Mouse (Mus musculus) natural killer cell, adult 2 months (primary cell): ENCODE measurements at regions not wholly inside any gene's neighbourhood (a gene's known extent, or its start where the extent isn't known, plus 50 kb on each side); places are given as distances from the start of the nearest gene placed in this dataset.
A peak's percentile ranks its signal among the peaks of the same experiment; 100 is the strongest.

Experiments used
- DNase-seq, 2 experiments: peaks; one replicate each; pipeline ENCODE4 v3.0.0; 2022; ENCODE audit warnings: low spot score in 2 of 2

GRCm38 (mm10) chr19:15851622-15852021 lies 95.5 kb downstream of the Psat1 start:
- no peak for DNase-seq

DNA sequence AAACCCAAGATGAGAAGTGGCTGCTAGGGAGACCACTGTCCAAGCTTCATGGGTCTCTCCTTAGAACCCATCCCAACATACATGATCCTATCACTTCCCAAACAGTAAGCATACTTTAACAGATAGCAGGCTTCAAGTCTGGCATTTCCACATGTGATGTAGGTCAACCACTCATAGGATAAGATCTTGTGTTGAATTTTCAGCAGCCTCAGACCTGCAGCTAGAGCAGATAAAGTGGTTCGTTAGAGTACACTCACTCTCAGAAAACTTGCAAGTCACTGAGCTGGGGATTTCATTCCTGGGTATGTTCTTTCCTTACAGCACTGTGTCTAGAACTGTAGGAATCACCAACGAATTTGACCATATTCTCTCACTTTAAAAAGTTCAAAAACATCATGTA lies 96.4 kb downstream of the Psat1 start:
- DNase-seq: no peak

DNA sequence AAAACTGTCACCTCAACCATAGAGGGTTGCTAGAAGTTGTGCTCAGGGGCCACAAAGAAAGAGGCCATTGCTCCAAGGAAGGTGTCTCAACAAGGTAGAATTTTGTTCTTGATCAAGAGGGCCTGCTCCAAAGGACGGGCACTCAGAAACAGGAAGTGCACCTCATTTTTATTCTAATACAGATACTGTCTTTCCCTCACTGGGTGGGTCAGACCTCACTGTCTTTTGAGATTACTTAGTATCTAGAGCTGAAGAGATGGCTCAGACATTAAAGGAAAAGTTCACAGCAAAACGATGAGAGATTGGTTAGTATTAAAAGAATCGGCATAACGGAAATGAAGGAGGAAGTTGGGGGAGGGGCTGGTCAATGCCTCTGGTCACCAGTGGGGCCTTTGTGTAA lies 97.9 kb downstream of the Psat1 start:
- no peak for DNase-seq

DNA sequence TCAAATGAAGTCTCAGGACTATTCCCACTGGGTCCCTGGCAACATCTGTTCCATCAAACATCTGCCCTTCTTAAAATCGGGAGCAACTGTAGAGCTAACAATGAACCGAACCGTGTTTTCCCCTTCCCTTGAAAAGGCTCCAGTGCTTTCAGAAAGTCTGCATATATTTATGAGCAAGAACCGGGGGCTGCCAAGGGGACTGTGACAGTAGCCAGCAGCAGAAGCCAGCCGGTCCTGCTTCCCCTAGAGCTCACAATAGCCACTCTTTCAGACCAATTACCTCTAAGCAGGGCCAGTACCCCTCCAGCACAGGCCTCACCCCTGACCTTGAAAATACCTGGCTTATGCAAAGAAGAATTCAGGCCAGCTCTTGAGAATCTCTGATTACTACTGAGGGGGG lies 108.8 kb downstream of the Psat1 start:
- no peak for DNase-seq

GRCm38 (mm10) chr19:15837715-15838175 lies 109.4 kb downstream of the Psat1 start:
- peak in 1 of 2 experiments; percentile 23 for DNase-seq

DNA sequence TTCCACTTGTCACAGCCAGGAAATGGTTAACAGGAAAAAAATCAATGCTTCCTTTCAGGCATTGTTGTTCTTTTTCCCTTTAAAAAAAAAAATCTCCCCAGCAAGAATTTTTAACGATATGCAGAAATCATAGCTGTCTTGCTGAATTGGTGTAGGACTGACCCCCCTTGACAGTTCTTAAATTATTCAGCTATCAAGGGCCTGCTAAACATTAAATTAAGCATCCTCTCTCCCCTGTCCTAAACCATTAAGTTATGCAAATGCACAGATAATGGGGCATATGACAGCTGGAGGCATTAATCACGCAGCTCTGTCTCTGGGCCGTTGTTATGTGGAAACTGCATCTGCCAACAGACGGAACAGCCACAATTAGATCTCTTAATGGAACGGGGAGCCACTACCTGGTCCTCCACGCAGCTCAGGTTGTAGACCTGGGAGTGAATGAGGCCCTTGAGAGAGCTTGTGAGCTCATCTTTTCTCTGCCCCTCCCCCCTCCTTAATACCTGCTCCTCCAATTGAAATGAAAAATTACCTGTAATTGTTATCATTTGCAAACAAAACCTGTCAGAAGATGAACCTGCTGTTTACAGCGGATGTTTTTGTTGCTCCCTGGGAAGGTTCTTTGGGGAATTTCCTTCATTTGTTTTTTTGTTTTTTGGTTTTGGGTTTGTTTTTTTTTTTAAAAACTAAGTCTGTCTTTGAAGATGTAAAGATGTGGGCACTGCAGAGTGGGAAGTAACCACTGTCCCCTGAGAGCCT lies 110.0 kb downstream of the Psat1 start:
- peak in 1 of 2 experiments; percentile 29 for DNase-seq

DNA sequence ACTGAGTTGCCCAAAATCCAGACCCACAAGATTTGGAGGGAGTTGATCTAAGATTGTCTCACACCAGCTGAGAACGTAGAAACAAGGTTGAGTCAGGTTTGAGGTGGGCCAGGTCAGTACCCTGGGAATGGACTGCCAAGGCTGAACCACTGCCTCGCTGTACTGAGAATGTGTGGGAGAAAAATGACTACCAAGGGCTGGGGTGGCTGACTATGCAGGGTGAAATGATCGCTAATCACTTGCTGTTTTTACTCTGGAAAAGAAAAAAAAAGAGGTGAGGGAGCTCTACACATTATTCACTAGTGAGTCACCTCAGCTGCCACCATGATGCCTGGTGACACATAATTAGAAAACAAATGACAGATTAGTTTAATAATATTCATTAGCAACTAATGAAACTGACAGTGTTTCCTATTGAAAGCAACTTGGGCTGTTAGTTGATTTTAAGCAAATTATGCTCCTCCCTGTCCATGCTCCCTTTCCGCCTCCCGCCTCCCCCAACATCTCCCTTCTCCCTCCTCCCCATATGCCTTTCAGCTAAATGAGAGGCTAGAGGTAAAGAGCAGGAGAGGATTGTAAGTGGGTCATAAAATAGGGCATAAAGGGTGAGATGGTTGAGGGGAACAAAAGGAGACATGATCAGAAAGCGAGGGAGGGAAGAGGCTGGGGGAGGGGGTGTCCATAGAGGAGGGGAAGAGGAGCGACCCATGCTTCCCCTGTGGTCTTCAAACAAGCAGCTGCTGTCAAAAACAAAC lies 110.8 kb downstream of the Psat1 start:
- DNase-seq: no peak

GRCm38 (mm10) chr19:15830385-15830784 lies 116.8 kb downstream of the Psat1 start:
- DNase-seq: no peak

DNA sequence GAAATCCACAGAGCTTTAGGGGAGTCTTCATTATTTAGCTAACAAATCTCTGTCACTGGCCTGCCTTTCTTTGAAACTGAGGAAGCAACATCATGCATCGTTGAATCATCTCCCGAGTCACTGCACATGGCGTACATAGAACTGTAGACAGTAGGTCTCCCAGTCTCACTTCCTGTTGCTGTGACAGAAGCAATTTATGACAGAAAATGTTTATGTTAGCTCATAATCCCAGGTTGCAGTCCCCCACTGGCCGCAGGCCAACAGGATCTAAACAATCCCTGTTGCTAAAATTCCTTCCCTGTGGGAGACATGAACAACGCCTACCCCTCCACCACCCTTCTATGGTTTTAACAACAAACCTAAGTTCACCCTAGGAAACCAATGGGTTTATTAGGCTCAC lies 118.0 kb downstream of the Psat1 start:
- DNase-seq: peak in 1 of 2 experiments; percentile 60

DNA sequence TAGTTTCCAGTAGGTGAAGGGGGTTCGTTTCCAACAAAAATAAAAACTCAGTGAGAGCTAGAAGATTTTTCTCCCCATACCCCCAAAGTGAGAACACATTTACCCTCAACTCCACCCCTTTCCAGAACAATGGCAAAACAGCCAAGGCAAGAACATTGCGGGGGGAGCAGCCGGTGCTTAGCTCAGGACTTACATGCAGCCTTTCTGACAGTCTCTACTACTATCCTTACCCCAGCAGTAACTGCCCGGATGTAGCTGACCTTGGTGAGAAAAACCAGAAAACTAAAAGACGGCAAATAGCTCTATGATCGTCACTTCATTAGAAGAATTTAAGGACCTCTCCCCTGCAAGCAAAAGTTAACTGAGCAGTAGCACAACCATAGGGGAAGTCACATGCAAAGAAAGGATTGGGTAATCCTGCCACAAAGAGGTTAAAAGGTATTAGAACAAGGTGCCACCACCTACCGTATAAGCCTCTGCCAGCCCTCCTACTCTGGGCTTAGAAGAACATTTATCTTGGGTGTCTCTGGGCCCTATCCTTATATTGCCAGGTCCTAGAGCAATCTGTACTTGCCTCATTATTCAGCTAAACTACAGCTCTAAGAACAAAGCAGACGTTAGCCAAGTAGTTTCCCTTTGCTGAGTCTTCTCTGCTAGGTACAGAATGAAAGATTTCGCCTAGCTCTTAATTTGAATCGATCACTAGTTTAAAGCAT lies 119.0 kb downstream of the Psat1 start:
- DNase-seq: no peak

DNA sequence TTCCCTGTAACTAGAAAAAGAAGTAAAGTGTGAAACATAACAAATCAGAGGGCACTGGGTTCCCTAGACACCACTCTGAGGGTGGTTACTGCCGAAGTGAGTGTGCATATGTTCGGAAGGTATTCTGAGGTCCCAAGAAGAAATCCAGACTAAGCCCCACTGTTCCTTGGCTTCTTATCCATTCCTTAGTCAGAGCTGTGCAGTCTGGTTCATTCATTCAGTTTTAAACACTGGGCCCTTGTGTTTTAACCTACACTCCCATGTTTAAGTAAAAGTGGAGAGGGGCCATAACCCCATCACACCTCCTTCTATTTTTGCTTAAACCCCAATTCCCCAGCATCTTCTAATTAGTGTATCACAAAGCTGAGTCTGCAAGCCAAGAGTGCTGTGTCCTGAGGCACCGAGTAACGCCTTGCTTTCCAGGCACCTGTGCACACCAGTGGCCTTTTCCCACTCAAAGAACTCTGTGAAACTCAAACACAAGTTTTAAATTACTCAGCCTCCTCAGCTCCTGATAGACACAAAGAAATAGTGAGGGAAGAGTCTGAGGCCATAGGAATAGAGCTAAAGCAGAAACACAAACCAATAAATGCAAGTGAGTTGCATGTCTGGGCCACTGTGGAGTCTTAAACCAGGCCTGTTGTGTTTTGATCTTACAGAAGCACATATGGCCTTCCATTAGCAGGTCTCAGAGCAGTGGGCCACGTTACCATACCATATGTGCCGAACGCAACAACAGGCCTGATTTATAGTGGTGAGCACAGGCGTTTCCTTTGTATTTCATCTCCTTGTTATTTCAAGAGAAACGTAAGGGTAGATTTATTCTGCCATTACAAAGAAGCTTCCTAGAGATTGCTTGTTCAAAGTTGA lies 119.8 kb downstream of the Psat1 start:
- no peak for DNase-seq

DNA sequence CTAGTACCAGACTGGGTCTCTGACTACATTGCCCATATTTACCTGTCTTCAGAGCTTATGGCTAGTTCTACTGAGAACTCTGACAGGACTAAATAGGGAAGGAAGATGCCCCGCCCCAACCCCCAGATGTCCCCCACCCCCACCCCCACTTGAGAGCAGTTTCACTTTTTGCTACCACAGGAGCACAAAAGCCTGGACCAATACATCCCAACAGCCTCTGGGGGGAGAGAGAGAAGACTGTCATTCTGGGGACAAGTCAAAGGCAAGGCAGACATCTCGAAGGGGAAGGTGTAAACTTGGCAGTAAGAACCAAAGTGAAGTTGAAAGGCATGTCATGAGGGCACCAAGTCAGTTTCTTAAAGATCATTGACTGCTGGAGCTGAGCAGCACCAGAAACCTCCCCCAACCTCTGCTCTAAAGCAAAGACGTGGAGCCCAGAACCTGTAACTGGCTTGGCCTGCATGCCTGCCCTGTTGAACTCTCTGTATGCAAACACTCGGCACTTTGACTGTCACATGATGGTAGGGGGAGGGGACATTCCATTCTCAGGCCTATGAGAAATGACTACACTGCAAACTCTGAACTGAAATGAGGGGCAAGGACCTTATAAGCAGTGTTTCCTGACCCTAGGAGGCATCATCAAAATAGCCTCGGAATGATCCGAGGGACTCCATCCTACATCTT lies 123.3 kb downstream of the Psat1 start:
- peak in 1 of 2 experiments; percentile 29 for DNase-seq

- DNase-seq: no peak
Observed at GRCm38 (mm10) chr19:15820020-15820419, 127.1 kb downstream of the Psat1 start.

- DNase-seq: no peak
Observed at GRCm38 (mm10) chr19:15815166-15815565, 132.0 kb downstream of the Psat1 start.

- DNase-seq: no peak
Observed at GRCm38 (mm10) chr19:15809008-15809407, 138.1 kb downstream of the Psat1 start.

DNA sequence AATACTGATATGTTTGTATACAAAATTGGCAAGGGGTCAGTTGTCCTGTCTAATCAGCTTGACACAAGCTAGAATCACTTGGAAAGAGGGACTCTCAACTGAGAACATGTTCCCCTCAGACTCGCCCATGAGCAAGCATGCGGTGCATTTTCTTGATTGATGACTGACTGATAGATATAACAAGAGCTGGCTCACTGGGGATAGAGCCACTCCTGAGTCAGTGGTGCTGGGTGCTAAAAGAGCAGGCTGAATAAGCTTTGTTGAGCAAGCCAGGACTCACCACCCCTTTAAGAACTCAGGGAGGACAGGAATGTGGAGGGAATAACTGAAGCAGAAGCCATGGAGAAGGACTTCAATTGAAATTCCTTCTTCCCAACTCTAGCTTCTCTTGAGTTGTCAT lies 139.5 kb downstream of the Psat1 start:
- no peak for DNase-seq

DNA sequence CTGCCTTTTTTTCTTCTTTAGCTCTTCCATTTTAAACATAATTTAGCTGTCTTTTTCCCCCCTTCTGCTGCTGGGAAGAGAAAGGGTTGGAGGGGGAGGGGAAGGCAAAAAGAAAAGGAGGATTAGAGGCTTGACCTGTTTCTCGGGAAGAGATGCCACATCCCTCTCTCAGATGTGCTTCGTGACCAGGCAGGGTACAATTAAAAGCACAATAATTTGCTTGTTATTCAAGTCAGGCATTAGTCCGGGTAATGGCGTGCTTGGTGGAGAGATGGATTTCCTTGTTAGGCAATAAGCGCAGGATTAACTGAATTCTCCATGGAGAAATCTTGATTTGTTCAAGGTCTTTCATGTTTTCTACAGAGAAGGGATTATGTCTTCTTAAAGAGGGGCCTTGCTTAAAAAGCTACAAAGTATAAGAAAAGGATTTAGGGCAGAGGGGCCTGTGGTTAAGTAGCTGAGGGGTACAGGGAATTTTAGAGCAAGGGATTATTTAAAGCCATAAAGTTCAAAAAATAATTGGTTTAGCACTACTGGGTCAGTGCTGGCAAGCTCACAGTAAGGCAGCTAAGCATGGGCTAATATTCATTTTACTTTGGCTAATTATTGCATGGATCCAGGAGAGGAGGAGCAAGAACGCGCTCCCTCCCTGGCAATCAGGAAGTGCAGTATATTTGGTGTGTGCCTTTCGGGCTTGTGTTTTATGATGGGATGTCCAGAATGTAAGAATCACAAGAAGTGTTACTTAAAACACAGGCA lies 143.8 kb downstream of the Psat1 start:
- no peak for DNase-seq

DNA sequence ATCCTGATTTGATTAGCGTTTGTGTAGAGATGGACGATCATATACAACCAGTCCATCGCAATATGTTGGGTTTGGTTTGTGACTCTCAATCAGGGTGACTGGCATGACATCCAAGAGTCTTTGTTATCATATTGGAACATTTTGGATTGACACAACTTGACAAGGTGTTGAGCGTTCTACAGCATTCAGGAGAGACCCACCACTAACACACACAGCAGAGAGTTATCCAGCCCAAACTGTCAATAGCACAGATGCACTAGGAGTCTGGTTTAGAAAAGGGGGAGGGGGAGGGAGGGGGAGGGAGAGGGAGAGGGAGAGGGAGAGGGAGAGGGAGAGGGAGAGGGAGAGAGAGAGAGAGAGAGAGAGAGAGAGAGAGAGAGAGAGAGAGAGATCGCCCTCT lies 144.5 kb downstream of the Psat1 start:
- no peak for DNase-seq

DNA sequence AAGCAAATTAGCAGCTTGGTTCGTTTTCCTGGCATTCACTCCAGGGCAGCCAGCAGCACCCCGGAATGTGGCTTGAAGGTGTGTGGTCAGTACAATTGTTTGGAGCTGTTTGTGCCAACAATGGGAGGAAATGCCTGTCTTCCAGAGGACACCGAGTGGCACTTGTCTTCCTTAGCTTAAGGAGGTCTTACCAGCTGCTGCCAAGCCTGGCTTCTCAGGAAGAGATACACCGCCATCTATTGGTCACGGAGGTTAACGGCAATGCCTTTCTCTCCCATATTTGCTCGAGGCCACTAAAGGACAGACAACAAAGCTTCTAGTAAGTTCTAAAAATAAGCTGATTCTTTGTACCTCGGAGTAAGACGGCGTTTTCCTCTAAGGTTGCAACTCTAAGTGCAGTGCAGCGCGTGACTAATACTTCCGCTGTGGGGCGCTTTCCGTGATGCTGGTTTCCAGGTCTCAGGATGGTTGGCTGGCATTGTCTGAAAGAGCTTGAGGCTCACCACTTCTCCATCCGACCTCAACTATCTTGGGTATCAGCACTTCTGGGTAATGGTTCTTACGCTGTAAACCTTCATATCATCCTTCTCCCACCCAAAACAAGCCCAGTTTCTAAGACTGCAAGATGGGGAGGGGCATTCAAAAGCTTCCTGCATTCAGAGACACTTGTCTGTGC lies 145.2 kb downstream of the Psat1 start:
- DNase-seq: peak; percentile 22 to 58
